Mouse (Mus musculus): ENCODE results near the gene Fbxw24.
A peak's percentile ranks its signal among the peaks of the same experiment; 100 is the strongest.
"Not testable (repeated sequence)": the region's sequence is repeated elsewhere in the genome, so short reads cannot be mapped to it uniquely, and the experiment has no call there.

Gene Fbxw24

DNA sequence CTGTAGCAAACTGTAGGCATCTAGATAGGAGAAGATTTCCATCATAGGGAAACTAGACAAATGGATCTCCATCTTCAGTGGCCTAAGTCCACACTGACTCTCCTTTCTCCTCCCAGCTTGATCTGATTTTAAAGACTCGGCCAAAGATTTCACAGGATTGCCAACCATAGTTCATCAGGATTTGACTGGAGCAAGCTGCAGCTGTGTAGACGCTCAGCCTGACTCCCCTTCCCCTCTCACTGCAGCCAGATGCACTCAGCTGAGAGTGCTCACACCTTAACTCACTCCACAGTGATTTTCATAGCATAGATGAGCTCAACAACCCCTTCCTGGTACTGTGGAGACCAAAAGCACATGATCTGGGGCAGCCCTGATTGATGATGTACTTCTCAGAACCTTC, at the start of gene Fbxw24:
Fbxw24 (minus strand) TSS at position 101 of the 400 bp plus-strand sequence.
- not testable (repeated sequence) for DNase-seq (ENCODE audit: low read depth, low spot score)

DNA sequence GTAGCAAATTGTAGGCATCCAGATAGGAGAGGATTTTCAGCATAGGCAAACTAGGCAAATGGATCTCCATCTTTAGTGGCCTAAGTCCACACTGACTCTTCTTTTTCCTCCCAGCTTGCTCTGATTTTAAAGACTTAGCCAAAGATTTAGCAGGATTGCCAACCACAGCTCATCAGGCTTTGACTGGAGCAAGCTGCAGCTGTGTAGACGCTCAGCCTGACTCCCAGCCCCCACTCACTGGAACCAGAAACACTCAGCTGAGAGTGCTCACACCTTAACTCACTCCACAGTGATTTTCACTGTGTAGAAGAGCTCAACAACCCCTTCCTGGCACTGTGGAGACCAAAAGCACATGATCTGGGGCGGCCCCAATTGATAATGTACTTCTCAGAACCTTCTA, 38.7 kb upstream of the Fbxw24 start, which contains the start of gene Fbxw25:
Fbxw25 (minus strand) TSS at position 101 of the 400 bp plus-strand sequence.
- DNase-seq (ENCODE audit: low read depth, low spot score) = not testable (repeated sequence)

DNA sequence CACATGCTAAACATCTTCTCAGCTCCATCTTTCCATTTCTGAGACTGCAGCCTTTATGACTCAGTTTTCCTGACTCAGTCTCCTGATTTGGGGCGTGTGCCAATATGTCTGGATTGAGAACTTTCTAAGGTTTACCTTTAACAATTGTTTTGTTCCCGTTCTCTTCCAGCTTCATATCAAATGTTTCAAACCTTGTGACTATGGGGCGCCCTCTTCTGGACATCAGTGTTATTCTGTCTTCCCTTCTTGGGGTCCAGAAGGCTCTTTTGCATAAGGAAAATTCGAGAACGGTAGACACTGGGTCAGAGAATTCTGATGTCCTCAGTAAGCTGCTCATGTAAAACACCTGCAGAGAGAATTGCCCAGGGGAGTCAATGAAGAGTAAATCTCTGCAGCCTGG, 19.0 kb downstream of the Fbxw24 start:
- DNase-seq (ENCODE audit: low read depth, low spot score) = peak; percentile 56

DNA sequence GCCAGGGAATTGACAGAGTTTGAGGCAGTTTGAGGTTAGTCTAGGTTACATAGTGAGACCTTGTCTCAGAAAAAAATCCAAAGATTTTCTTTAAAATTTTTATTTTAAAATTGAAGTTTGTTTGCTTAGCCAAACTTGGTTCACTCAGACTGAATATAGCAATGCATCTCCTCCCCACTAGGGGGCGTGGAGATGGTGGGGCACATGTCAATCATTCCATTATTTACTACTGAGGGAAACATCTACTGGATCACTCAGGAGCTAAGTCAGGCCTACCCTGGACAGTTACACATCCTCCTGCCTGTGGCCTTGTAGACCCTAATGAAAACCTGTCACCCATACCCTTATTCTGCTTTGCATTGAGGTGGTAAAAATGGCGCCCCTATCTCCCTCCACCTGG, 23.7 kb downstream of the Fbxw24 start:
- peak; percentile 28 for DNase-seq (ENCODE audit: low read depth, low spot score)

DNA sequence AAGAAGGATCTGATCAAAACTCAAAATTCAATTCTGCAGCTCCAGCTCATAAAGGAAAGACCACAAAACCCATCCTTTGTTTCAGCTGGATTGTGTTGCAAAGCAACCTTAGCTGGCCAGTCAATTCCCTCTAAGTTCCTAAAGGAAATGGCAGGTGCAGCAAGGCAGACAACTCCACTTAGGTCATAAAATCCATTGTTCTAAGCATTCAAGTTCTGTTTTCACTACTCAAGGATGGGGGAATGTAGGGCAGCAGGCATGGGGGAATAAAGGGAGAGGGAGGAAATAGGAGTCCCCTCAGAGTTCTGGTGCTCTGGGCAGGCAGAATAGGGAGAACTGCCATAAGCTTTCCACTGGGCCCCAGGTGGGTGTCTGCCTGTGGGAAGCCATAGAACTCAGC, 28.6 kb downstream of the Fbxw24 start:
- DNase-seq (ENCODE audit: low read depth, low spot score) = no peak

DNA sequence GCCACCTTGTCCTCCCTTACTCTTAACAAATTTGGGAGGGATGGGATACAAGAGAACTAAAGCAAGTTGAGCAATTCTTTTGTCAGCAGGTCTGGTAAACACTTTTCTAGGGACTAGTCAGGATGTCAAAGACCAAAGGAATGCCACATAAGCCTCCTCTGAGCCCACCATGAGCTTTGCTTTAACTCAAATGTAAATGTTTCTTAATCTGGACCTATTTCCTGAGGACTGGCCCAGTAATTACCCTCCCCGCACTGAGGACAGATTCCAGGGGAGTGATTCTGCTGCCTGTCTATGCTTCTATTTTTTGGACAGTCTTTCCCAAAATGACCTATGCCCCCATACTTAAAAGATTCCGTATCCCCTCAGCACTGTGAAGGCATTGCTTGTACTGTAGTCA, 31.0 kb downstream of the Fbxw24 start:
- peak; percentile 63 for DNase-seq (ENCODE audit: low read depth, low spot score)

DNA sequence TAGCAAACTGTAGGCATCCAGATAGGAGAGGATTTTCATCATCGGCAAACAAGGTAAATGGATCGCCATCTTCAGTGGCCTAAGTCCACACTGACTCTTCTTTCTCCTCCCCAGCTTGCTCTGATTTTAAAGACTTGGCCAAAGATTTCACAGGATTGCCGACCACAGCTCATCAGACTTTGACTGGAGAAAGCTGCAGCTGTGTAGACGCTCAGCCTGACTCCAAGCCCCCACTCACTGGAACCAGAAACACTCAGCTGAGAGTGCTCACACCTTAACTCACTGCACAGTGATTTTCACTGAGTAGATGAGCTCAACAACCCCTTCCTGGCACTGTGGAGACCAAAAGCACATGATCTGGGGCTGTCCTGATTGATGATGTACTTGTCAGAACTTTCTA, 57.7 kb downstream of the Fbxw24 start, which contains the start of gene Fbxw15:
Fbxw15 (minus strand) TSS at position 101 of the 400 bp plus-strand sequence.
- not testable (repeated sequence) for DNase-seq (ENCODE audit: low read depth, low spot score)

DNA sequence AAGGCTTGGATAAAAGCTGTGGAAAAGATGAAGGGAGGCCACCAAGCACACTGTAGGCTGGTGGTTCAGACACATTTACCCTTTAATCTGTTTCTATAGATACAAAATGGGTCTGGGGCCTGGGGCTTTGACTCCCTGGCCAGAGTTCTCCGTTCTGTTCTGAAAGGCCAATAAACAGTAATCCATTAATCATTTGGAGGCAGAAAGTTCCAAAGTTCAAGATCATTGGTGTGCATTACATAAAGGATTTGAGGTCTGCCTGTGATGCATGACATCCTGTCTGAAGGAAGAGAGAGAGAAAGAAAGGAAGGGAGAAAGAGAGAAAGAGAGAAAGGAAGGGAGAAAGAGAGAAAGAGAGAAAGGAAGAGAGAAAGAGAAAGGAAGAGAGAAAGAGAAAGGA, 60.3 kb downstream of the Fbxw24 start:
- no peak for DNase-seq (ENCODE audit: low read depth, low spot score)

DNA sequence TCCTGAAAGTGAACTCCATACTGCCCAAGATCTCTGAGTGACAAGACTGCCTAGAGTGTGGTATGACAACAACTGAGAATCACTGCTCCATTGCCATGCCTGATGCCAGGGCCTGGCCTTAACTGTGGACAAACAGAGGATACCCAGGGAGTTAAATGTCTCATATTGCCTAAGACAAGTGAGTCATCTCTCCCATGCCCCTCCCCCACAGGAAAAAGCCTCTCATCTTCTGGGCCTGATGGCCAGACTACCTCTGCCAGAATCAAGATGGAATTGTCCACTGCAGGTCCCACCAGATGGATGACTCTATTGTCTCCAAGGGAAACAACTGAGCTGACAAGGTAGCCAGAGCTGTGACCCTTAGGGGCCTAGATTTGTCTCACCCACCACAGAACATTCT, 63.8 kb downstream of the Fbxw24 start:
- DNase-seq (ENCODE audit: low read depth, low spot score) = not testable (repeated sequence)

DNA sequence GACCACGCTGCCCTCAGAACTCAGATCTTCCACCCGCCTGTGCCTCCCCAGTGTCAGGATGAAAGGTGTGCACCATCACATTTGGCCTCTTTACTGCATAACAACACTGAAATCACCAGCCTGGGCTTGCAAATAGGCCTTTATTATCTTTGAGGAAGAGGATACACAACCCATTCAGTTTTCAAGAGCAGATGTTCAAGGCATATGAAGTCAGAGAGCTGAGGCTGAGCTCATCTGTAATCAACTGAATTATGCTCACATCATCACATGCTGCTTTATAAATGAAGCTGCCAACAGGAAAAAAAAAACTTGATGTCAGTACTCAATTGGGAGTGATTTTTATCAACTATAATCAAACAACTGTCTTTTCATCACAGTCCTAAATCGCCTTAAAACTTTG, 73.4 kb downstream of the Fbxw24 start:
- DNase-seq (ENCODE audit: low read depth, low spot score) = no peak

Data from ES-CJ7 (cell line).